ENCODE assay signal across 8 mouse cellular contexts in genomic region chr14:55014991-55015766, GRCm38 (mm10). TPM values are rescaled to one million over a fixed set of nuclear protein-coding genes. Genes with fewer than 3 reads are reported as not detected.
DNase-seq lines count a peak whose midpoint lies in the region; ATAC-seq and TF ChIP-seq lines count a peak whose summit lies in the region.

Gene Ngdn (plus strand): TSS chr14:55015454.

- H3K27me3 ChIP-seq in hindbrain, embryonic 10.5 days (ENCODE audit: insufficient read depth, poor library complexity, severe bottlenecking), result no peaks in the 10 kb centered on the region
- H3K27me3 ChIP-seq in lung, postnatal 0 days (replicated peaks; ENCODE audit: insufficient read depth, low read length), result no peaks in the 10 kb centered on the region

- TF ChIP-seq CTCF in lung, postnatal 0 days (IDR thresholded peaks at IDR 0.05), result peak; percentile 97

- DNase-seq in MN1 (ENCODE audit: low spot score), result peak; percentile 99
- DNase-seq in cerebellum, adult 9-10 months, result peak; percentile 100
- DNase-seq in hindbrain, embryonic 10.5 days (ENCODE audit: low spot score), result peak; percentile 99
- peak; percentile 100 for DNase-seq in layer of hippocampus, adult 9-11 months
- DNase-seq in lung, postnatal 0 days (ENCODE audit: low spot score), result peak; percentile 100
- peak; percentile 98 for DNase-seq in ovary, postnatal 14 days (ENCODE audit: low spot score)
- DNase-seq in thymus, postnatal 14 days, result peak; percentile 97

- ATAC-seq in frontal cortex, adult (ENCODE audit: low TSS enrichment), result peak; percentile 89
- peak; percentile 97 for ATAC-seq in lung, postnatal 0 days

- H3K27ac ChIP-seq in hindbrain, embryonic 10.5 days, result peak within 1 kb of the TSS; percentile 97
- peak within 1 kb of the TSS; percentile 88 for H3K27ac ChIP-seq in lung, postnatal 0 days (ENCODE audit: low read length)

- peaks cover 22% of the 10 kb centered on the region for H3K36me3 ChIP-seq in hindbrain, embryonic 10.5 days
- H3K36me3 ChIP-seq in lung, postnatal 0 days (ENCODE audit: insufficient read depth, low read length), result no peaks in the 10 kb centered on the region

- 0 out of 2 replicates have a peak, but pooled peaks cover 3% of the 10 kb centered on the region for H3K9me3 ChIP-seq in hindbrain, embryonic 10.5 days
- H3K9me3 ChIP-seq in lung, postnatal 0 days (ENCODE audit: low read length), result no peaks in the 10 kb centered on the region

- WGBS in hindbrain, embryonic 10.5 days, result under 1% methylated on average over 36 of the region's 36 CpGs
- WGBS in lung, postnatal 0 days, result under 1% methylated on average over 36 of the region's 36 CpGs

- peak within 1 kb of the TSS; percentile 68 for H3K4me2 ChIP-seq in lung, postnatal 0 days (replicated peaks; ENCODE audit: low read depth, low read length)

- TF ChIP-seq EP300 in lung, postnatal 0 days (IDR thresholded peaks at IDR 0.05), result peak; percentile 79

- H3K4me1 ChIP-seq in hindbrain, embryonic 10.5 days (replicated peaks), result peaks cover 12% of the 10 kb centered on the region
- no peaks in the 10 kb centered on the region for H3K4me1 ChIP-seq in lung, postnatal 0 days (ENCODE audit: insufficient read depth, low read depth, low read length)

- peak within 1 kb of the TSS; percentile 85 for H3K4me3 ChIP-seq in hindbrain, embryonic 10.5 days
- H3K4me3 ChIP-seq in lung, postnatal 0 days (ENCODE audit: low read depth, low read length), result peak within 1 kb of the TSS; percentile 75

- H3K9ac ChIP-seq in lung, postnatal 0 days (replicated peaks; ENCODE audit: low read depth), result peak within 1 kb of the TSS; percentile 73

RNA-seq across cellular contexts. Expression of gene Ngdn, which starts in this region (rescaled TPM):
- 73.5 and 85.9 TPM in 2 replicates for polyA plus RNA-seq in hindbrain, embryonic 10.5 days (2016; fragmentation: Nextera tagmentation; extraction: Ambion mirVana)
- 59.1 and 62.8 TPM in 2 replicates for polyA plus RNA-seq in lung, postnatal 0 days (2015; fragmentation: Nextera tagmentation; extraction: Ambion mirVana)

Comparison
In these comparisons a context has a peak if more than half of its experiments do, and no peak if none do; other contexts are left out.
1. Peak in every context shown above with its lines: DNase-seq, ATAC-seq, H3K4me3 ChIP-seq and H3K27ac ChIP-seq.